Mouse (Mus musculus): ENCODE measurements at regions not wholly inside any gene's neighbourhood (a gene's known extent, or its start where the extent isn't known, plus 50 kb on each side); places are given as distances from the start of the nearest gene placed in this dataset.
"Not testable (repeated sequence)": the region's sequence is repeated elsewhere in the genome, so short reads cannot be mapped to it uniquely, and the experiment has no call there.

GRCm38 (mm10) chr5:25639187-25639586 is 66.4 kb downstream of the Xrcc2 start:
- DNase-seq, result no peak

- no peak for DNase-seq
Measured at GRCm38 (mm10) chr5:25638097-25638496, 67.5 kb downstream of the Xrcc2 start.

DNA sequence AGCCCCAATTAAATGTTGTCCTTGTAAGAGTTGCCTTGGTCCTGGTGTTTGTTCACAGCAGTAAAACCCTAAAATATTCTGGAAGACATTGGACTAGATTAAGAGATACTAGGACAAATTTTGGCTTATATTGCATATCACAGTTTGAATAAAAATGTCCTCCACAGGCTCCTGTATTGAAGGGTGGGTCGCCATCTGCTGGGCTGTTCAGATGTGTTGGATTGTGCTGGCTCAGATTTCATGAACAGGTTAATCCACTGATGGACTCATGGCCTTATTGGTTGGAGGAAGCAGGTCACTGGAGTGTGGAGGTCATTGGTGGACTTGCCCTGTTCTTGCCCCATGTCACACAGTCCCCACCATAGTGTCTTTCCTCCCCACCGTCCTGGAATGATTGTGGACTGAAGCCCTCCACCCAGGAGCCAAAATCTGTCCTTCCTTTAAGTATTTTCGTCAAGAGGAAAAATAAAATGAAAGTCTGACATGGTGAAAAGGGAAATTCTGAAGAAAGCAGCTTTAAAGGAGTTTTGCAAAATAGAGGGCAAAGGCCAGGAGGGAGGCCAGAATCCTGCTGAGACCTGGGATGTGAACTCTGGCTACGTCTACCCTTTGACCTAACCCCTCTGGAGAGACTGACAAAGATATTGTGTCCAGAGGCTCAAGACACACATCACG is 72.6 kb downstream of the Xrcc2 start:
- no peak for DNase-seq

GRCm38 (mm10) chr5:25629731-25630130 is 75.9 kb downstream of the Xrcc2 start:
- DNase-seq, result no peak

GRCm38 (mm10) chr5:25628504-25628903 is 77.1 kb downstream of the Xrcc2 start:
- DNase-seq, result no peak

- no peak for DNase-seq
Measured at GRCm38 (mm10) chr5:25627086-25627485, 78.5 kb downstream of the Xrcc2 start.

GRCm38 (mm10) chr5:25624029-25624428 is 81.6 kb downstream of the Xrcc2 start:
- peak; percentile 27 for DNase-seq

DNA sequence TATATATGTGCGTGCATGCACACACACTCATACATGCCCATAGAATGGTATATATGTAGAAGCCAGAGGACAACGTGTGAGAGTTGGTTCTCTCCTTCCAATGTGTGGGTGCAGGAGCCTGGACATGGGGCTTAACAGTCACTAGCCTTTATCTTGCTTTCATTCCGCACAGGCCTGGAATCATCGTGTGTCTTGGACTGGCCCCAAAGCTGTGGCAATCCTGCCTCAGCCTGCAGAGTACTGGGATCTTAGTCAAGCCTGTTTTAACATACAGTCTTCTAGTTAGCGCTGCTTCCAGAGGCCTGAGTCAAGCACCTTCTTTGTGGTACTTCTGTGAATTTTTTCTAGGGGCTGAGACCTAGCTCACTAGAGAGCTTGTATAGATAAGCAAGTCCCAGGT is 85.8 kb downstream of the Xrcc2 start:
- DNase-seq, result no peak

DNA sequence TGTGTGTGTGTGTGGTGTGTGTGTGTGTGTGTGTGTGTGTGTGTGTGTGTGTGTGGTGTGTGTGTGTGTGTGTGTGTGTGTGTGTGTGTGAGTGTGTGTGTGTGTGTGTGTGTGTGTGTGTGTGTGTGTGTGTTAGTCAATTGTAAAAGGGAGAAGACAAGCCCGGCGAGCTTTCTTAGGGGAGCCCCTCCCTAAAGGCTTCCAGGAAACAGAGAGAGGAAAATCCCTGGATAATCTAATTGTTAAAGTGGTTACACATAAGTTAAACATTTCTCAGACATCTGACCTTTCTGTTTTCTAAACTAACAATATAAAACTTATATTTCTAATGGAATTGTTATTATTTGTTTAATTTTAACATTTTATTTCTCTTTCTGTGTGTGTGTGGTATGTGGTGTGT is 86.3 kb downstream of the Xrcc2 start:
- DNase-seq, result not testable (repeated sequence)

DNA sequence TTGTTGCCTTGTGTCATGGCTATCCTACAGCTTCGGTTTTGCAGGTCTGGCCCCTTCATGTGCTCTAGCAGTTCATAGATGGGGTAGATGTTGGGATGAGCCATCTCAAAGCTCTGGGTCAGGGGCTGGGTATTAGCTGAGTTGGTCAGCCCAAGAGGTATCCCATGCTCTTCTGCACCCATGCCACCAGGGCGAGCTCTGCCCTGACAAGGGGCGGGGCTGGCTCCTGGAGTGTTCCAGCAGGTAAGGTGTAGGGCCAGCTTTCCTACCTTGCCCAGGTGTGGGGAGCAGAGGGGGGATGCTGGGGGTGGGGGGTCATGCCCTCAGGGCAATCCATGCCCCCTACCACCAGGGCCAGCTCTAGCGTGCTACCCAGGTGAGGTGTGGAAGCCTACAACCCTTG is 91.0 kb downstream of the Xrcc2 start:
- no peak for DNase-seq

DNA sequence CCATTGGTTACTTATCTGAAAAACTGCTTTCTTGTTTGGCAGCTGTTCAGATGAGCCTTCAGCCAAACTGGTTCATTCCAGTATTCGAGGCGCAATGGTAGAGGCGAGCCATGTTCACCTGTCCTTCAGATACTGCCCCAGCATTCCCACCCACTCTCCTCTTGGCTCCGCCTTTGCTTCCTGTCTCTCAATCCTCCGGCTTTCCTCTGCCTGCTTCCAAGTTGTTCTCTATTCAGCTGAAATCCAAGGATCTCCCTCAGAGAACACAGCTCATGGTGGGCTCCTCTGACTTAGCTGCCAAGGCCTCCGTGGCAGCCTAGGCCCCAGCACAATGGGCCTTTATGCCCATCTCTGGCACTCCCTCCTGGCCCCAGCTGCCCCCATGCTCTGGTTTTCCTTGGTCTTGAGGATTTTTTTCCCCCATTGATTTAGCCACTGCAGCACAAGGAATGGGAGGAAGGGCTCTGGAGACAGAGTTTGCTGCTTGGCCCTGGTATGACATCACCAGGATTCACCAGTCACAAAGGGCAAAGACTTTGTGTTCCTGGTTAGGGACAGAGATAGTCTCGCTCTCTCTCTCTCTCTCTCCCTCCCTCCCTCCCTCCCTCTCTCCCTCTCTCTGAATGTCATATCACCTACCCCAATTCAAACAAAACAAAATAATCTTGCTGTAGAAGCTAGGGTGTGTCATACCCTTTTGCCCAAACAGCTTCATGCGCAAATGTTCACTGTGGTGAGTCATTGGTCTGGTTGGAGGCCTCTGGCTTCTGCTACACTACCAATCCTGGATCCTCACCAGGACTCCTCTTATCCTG is 91.6 kb downstream of the Xrcc2 start:
- DNase-seq, result peak; percentile 46

- no peak for DNase-seq
Measured at GRCm38 (mm10) chr5:25612036-25612705, 93.5 kb downstream of the Xrcc2 start.

GRCm38 (mm10) chr5:25609911-25610310 is 94.0 kb downstream of the Cct8l1 start:
- DNase-seq, result no peak

DNA sequence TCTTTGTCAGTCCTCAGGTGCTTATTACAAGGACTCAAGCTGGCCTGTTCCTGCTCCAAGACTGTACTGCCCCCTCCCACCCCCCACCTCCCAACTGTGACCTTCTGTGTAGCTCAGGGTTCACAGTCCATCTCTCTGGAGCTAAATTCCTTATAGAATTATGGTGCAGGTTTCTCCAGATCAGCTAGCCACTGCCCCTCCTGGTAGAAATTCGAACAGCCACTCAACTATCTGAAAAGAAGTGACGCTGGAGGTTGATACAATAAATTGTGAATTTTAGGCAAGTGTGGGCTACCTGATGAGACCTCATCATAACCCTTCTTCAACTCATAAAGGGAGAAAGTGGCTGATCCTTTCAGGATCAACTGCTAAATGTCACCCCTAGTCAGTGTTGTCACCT is 86.3 kb downstream of the Cct8l1 start:
- no peak for DNase-seq

GRCm38 (mm10) chr5:25599363-25599762 is 83.5 kb downstream of the Cct8l1 start:
- no peak for DNase-seq

DNA sequence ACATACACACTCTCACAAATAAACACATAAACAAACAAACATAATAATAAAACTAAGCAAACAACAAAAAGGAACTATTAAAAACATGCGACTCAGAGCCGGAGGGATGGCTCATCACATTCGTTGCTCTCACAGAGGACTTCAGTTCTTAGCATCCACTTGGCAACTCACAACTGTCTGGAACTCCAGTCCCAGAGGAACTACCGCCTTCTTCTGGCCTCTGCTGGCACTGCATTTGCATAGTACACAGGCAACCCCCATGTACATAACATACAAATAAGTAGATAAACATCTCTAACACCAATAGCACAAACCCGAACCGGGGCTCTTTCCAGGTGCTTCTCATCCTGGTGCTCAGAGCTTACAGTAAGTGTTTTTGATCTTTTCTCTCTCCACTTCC is 81.9 kb downstream of the Cct8l1 start:
- DNase-seq, result no peak

DNA sequence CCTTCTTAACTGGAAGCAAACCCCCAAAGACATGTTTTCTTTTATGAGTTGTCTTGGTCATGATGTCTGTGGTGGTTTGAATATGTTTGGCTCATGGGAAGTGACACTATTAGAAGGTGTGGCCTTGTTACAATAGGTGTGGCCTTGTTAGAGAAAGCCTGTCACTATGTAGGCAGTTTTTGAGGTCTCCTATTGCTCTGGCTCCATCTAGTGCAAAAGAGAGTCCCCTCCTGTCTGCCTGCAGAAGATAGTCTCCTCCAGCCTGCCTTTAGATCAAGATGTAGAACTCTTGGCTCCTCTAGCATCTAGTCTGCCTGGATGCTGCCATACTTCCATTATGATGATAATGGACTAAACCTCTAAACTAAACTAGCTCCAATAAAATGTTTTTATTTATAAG is 75.8 kb downstream of the Cct8l1 start:
- DNase-seq, result no peak
